Mouse (Mus musculus) heart, embryonic 14.5 days (tissue): ENCODE data around the gene Cavin3. TPM values are rescaled to one million over a fixed set of nuclear protein-coding genes. Genes with fewer than 3 reads are reported as not detected.

Experiments used
- ATAC-seq: fragments of 200-750 bp; cut with Nextera tagmentation; 2 replicates; pipeline ENCODE4 v1.8.0; 2017; ENCODE audit warnings: low read depth, moderate TSS enrichment; ENCODE audit not compliant: insufficient number of reproducible peaks, insufficient read depth, low FRiP score
- H3K27ac ChIP-seq, 2 experiments: fragments of 200-500 bp in 1 of 2; fragments of 300-500 bp in 1 of 2; sonication (generic) in 1 of 2; replicated peaks in 1 of 2; 2 replicates each; pipeline ENCODE4 v1.5.1; 2012 to 2014; ENCODE audit warnings: low read depth in 2 of 2, low read length in 2 of 2, control low read depth in 1 of 2, mild to moderate bottlenecking in 1 of 2, mixed read lengths in 1 of 2; ENCODE audit not compliant: control insufficient read depth in 1 of 2, insufficient read depth in 1 of 2
- H3K27me3 ChIP-seq: fragments of 300-500 bp; sonication (generic); 2 replicates; pipeline ENCODE4 v1.6.1; 2014; ENCODE audit warnings: mild to moderate bottlenecking, low read length, control low read depth; ENCODE audit not compliant: control insufficient read depth, insufficient read depth
- H3K36me3 ChIP-seq: fragments of 300-500 bp; sonication (generic); 2 replicates; pipeline ENCODE4 v1.6.1; 2014; ENCODE audit warnings: mild to moderate bottlenecking, control low read depth, low read length, mixed read lengths; ENCODE audit not compliant: control insufficient read depth, insufficient read depth
- H3K4me1 ChIP-seq, 2 experiments: fragments of 200-500 bp in 1 of 2; fragments of 300-500 bp in 1 of 2; sonication (generic) in 1 of 2; 2 replicates each; pipeline ENCODE4 v1.6.1; 2012 to 2014; ENCODE audit warnings: low read length in 2 of 2, control low read depth in 1 of 2, mixed read lengths in 1 of 2; ENCODE audit not compliant: control insufficient read depth in 2 of 2, insufficient read depth in 2 of 2
- H3K4me2 ChIP-seq: fragments of 300-500 bp; sonication (generic); 2 replicates; pipeline ENCODE4 v1.6.1; 2014; ENCODE audit warnings: mild to moderate bottlenecking, low read length
- H3K4me3 ChIP-seq, 2 experiments: fragments of 200-500 bp in 1 of 2; fragments of 300-500 bp in 1 of 2; sonication (generic) in 1 of 2; 2 replicates each; pipeline ENCODE4 v1.5.1; 2012 to 2014; ENCODE audit warnings: low read length in 2 of 2, mild to moderate bottlenecking in 2 of 2, control low read depth in 1 of 2, low read depth in 1 of 2, moderate library complexity in 1 of 2; ENCODE audit not compliant: control insufficient read depth in 1 of 2, insufficient read depth in 1 of 2
- H3K9ac ChIP-seq: fragments of 300-500 bp; sonication (generic); 2 replicates; pipeline ENCODE4 v1.6.1; 2014; ENCODE audit warnings: mild to moderate bottlenecking, low read length
- H3K9me3 ChIP-seq: fragments of 300-500 bp; sonication (generic); 2 replicates; pipeline ENCODE4 v1.6.1; 2016; ENCODE audit warnings: low read length, control low read depth; ENCODE audit not compliant: control insufficient read depth
- WGBS: fragments of 180-500 bp; shearing (Covaris S2); extraction: QIAGEN DNeasy Blood & Tissue Kit; methylation state at CpG from one replicate; pipeline ENCODE4 v1.1.7; 2014; 5-methylcytosine and 5-hydroxymethylcytosine counted together
- polyA plus RNA-seq: library from polyadenylated mRNA; unstranded; fragments of >200 nt; fragmentation: Nextera tagmentation; extraction: Ambion mirVana; gene quantifications from 2 replicates; pipeline ENCODE4 v1.2.1, GENCODE M21; 2014

Cavin3 gene
- 93.8 and 99.0 TPM in 2 replicates for polyA plus RNA-seq

DNA sequence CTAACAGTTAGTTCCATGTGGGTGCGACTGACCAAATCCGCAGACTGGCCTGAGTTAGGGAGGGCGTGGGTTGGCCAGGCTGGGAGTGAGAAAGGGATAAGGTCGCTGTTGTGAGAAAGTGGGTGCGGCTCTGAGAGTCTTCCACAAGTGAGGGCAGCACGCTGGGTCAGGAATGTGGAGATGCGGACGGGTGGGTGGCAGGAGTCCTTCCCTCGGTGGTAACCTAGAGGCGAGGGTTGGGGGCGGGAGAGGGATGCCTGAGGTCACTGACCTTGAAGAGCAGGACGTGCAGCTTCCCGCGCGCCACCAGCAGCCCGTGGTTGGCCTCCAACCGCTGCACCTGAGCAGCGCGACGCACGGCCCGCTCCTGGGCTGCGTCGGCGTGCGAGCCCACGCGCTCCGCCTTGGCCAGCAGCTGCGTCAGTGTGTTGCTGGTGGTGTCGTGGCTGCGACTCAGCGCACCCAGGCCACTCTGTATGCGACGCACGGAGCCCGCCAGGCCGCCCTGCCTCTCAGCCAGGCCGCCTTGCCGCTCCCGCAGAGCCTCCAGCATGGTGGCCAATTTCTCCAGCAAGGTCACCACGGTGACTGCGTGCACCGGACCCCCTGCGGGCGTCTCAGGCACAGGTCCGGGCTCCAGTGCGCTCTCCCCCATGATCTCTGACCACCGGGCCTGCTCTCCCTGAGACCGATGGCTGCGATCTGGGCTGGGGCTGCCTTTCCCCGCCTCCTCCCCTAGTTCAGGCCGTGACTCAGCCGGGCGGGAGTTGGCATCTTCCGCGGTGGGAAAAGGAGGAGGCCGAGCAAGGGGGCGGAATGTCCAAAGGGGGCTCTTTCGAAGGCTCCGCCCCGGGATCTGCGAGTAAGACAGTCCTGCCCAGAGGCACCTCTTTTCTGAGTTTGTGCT is at the start of gene Cavin3:
Cavin3 (minus strand) TSS at position 796 of the 907 bp plus-strand sequence.
- Histone ChIP-seq H3K9me3 (no peaks in the 10 kb centered on the region), H3K9ac (peak within 1 kb of the TSS; percentile 76), H3K36me3 (no peaks in the 10 kb centered on the region), H3K4me2 (peak within 1 kb of the TSS; percentile 70), H3K27me3 (no peaks in the 10 kb centered on the region), H3K4me1 (peaks cover 18 to 31% of the 10 kb centered on the region in 2 experiments), H3K27ac (peak within 1 kb of the TSS; percentile 62 to 71), H3K4me3 (peak within 1 kb of the TSS; percentile 46 to 63)
- peak; percentile 78 for ATAC-seq
- 2% methylated on average over 52 of the region's 63 CpGs for WGBS

DNA sequence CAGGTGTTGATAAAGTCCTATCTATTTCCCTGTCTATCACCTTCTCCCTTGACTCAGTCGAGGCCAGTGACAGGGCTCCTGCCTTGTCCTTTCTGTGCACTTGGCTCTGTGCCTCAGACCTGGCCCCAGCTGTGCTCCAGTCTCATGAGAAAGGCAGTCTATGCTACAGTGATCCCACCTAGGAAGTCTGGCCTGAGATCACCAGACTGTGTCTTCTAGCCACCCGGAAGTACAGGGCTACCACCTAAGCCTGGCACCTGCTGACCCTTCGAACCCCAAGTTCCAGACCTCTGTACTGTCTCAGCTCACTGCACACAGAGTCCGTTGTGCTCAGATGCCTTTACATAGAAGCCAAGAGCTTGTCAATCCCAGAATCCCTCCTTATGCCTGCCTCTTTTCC is 46.0 kb upstream of the Cavin3 start:
- no peak overlapping the region for H3K9ac ChIP-seq
- no peaks in the 10 kb centered on the region for H3K27me3 ChIP-seq
- no peak overlapping the region for H3K4me2 ChIP-seq
- no peaks in the 10 kb centered on the region for H3K36me3 ChIP-seq
- WGBS = 62% methylated on average over 4 of the region's 4 CpGs
- no peak overlapping the region for H3K4me3 ChIP-seq
- H3K27ac ChIP-seq = no peak overlapping the region
- ATAC-seq = no peak
- H3K9me3 ChIP-seq = no peaks in the 10 kb centered on the region
- no peaks in the 10 kb centered on the region for H3K4me1 ChIP-seq

DNA sequence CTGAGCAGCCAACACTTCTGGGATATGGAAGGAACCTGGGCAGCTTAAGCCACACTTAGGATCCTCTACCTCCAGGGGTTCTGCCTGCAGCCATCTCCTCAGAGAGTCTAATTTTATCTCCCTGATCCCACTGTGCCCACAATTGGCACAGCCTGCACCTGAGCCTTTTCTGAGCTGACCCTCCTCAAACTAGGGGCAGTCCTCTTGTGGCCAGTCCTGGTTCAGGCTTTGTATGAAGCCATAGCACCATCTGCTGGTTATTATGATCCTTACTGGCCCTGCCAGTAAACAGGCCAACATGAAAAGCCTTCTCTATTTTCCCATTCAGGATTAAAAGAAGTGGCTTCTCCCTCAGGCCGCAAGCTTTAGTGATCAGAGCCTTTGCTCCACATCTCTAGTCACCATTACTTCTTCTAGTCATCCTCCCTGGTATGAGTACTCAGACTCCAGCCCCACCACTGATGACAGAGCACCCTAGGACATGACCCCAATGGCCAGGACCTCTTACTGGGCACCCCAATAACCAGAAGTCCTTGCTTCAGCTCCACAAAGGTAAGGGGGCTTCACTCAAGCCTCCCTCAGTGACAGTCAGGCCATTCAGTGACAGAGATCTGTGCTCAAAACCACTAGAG is 45.3 kb upstream of the Cavin3 start:
- no peak for ATAC-seq
- no peak overlapping the region for H3K9ac ChIP-seq
- H3K9me3 ChIP-seq = no peaks in the 10 kb centered on the region
- no peak overlapping the region for H3K27ac ChIP-seq
- no peaks in the 10 kb centered on the region for H3K36me3 ChIP-seq
- no peak overlapping the region for H3K4me3 ChIP-seq
- WGBS = 52% methylated on average over 1 of the region's 1 CpGs
- H3K27me3 ChIP-seq = no peaks in the 10 kb centered on the region
- H3K4me1 ChIP-seq = no peaks in the 10 kb centered on the region
- H3K4me2 ChIP-seq = no peak overlapping the region

DNA sequence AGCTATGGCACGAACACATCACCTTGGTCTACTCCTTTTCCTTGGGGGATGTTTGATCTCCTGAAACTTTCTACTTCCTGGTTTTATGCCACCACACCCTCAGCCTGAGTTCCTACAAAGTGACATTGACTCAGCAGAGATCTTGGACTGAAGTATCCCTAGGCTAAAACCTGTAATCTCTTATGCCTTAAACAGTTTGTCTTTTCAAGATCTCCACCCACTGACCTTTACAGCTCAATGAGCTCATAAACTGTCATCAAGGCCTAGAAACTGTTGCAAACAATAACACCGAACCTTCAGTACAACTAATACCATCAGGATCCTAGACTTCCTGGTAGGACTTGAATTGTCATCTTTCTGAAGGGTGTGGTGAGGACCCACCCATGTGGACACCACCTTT is 42.1 kb upstream of the Cavin3 start:
- WGBS = 86% methylated on average over 2 of the region's 2 CpGs
- no peak for ATAC-seq
- no peaks in the 10 kb centered on the region for H3K9me3 ChIP-seq
- peaks cover 3 to 8% of the 10 kb centered on the region in 2 experiments; a peak in 2 of 4 replicates for H3K4me1 ChIP-seq
- H3K36me3 ChIP-seq = no peaks in the 10 kb centered on the region
- H3K4me2 ChIP-seq = no peak overlapping the region
- H3K9ac ChIP-seq = no peak overlapping the region
- H3K27ac ChIP-seq = no peak overlapping the region
- H3K4me3 ChIP-seq = no peak overlapping the region
- H3K27me3 ChIP-seq = no peaks in the 10 kb centered on the region

DNA sequence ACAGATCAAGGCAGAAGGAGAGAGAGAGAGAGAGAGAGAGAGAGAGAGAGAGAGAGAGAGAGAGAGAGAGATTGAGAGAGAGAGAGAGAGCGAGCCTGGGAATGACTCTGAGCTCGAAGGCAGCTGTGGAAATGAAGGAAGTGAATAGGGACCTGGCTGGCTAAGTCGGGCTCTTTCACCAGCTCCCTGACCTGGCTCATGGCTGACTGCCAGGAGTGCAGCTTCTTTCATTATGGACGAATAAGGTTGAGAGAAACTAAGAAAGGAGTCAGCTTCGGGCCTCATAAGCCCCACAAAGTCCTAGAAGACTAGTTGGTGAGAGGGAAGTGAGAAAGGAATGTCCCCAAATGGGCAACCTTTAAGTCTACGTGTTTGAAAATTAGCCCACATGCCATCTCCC is 38.1 kb upstream of the Cavin3 start:
- no peak for ATAC-seq
- 17% methylated on average over 6 of the region's 6 CpGs for WGBS
- H3K27me3 ChIP-seq = no peaks in the 10 kb centered on the region
- H3K4me1 ChIP-seq = peaks cover 3 to 8% of the 10 kb centered on the region in 2 experiments; a peak in 2 of 4 replicates
- no peaks in the 10 kb centered on the region for H3K9me3 ChIP-seq
- no peak overlapping the region for H3K4me3 ChIP-seq
- no peak overlapping the region for H3K4me2 ChIP-seq
- H3K36me3 ChIP-seq = no peaks in the 10 kb centered on the region
- H3K9ac ChIP-seq = no peak overlapping the region
- no peak overlapping the region for H3K27ac ChIP-seq

DNA sequence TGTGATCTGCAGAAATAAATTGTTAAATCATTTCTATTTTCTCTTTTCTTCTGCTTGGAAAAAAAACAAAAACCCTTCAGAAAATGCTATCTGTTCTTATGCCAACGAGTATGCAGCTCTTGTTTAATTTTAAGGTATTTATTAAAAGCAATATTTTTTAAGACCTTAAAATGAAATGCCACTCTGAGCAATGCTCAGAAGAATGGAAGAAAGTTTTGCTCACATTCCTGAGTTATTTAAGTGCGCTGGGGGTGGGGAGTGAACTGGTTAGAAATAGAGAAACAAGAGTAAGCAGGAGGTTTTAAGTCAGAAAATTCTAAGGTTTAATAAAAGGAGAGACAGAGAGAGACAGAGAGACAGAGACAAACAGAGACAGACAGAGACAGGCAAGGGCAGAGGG is 37.7 kb upstream of the Cavin3 start:
- H3K4me2 ChIP-seq = no peak overlapping the region
- H3K9ac ChIP-seq = no peak overlapping the region
- no peak for ATAC-seq
- no peak overlapping the region for H3K27ac ChIP-seq
- H3K4me3 ChIP-seq = no peak overlapping the region
- H3K4me1 ChIP-seq = peaks cover 3 to 8% of the 10 kb centered on the region in 2 experiments; a peak in 2 of 4 replicates
- no peaks in the 10 kb centered on the region for H3K27me3 ChIP-seq
- no peaks in the 10 kb centered on the region for H3K36me3 ChIP-seq
- no peaks in the 10 kb centered on the region for H3K9me3 ChIP-seq
- 68% methylated on average over 2 of the region's 2 CpGs for WGBS

DNA sequence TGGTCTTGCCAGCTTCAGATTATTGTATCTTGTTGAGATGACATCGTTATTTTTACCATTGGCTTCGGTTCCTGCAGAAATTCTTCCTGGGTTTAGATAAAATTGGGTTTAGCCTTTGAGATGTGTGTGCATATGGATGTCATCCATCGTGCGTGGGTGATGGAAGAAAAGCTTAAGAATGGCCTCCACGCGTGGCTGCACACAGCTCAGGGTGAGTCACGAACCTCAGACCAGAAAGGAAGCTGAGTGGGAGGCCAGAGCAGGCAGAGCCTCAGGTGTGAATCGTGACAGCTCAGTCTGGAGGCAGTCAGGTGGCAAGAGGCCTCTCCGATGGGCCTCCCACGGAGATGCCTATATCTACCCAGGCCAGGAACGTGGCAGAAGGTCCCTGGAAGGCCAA is 37.2 kb upstream of the Cavin3 start:
- H3K4me1 ChIP-seq = peaks cover 3 to 8% of the 10 kb centered on the region in 2 experiments; a peak in 2 of 4 replicates
- H3K9ac ChIP-seq = no peak overlapping the region
- H3K27me3 ChIP-seq = no peaks in the 10 kb centered on the region
- no peak overlapping the region for H3K4me3 ChIP-seq
- H3K4me2 ChIP-seq = no peak overlapping the region
- H3K36me3 ChIP-seq = no peaks in the 10 kb centered on the region
- H3K27ac ChIP-seq = no peak overlapping the region
- WGBS = 70% methylated on average over 11 of the region's 11 CpGs
- H3K9me3 ChIP-seq = no peaks in the 10 kb centered on the region
- ATAC-seq = no peak
